In the genomic region with DNA sequence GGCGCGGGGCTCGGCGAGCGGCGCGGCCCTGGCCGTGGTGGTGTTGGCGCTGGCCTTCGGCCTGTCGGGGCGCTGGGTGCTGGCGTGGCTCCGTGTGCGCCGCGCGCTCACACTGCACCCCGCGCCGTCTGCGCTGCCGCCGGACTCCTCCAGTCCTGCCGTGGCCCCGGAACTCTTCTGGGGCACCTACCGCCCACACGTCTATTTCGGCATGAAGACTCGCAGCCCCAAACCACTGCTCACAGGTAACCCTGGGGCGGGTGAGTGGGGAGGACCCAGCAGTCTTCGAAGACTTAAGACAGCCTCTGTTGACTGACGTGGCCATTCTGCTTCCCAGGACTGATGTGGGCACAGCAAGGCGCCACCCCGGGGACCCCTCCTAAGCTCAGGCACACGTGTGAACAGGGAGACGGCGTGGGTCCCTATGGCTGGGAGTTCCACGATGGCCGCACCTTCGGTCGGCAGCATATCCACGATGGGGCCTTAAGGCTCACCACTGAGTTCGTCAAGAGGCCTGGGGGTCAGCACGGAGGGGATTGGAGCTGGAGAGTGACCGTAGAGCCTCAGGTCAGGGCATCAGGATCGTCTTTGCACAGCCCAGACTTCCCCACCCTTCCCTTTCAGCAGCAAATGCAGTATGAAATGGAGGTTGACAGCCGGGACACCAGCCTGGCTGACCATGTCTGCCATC, we compare ENCODE assay signal across 1 mouse cellular context.
TF ChIP-seq lines count a peak whose summit lies in the region.

No protein-coding gene starts in this region.

TF ChIP-seq in MEL, 35 proteins besides CTCF, POLR2A, EP300 and RAD21:
- TF ChIP-seq HCFC1 (IDR thresholded peaks at IDR 0.05; ENCODE audit: low read depth, low read length): no peak
- TF ChIP-seq POLR2AphosphoS2 (IDR thresholded peaks at IDR 0.05; ENCODE audit: low read length): no peak
- no peak for TF ChIP-seq CHD1 (IDR thresholded peaks at IDR 0.05; ENCODE audit: low read depth, low read length)
- no peak for TF ChIP-seq UBTF (IDR thresholded peaks at IDR 0.05; ENCODE audit: borderline replicate concordance, insufficient read depth, low read depth, low read length)
- peak; percentile 63; the same call in 1 of the 2 replicates for TF ChIP-seq MYC (IDR thresholded peaks at IDR 0.05; ENCODE audit: low read depth, low read length)
- no peak for TF ChIP-seq USF2 (IDR thresholded peaks at IDR 0.05; ENCODE audit: borderline replicate concordance in 1 of 2, insufficient read depth in 1 of 2, low read depth in 1 of 2, low read length in 2 of 2)
- TF ChIP-seq CHD2 (IDR thresholded peaks at IDR 0.05; ENCODE audit: low read length): no peak
- TF ChIP-seq GATA1 (IDR thresholded peaks at IDR 0.05; ENCODE audit: low read depth, low read length): no peak
- TF ChIP-seq NELFE (IDR thresholded peaks at IDR 0.05; ENCODE audit: low read depth, low read length): no peak
- TF ChIP-seq GABPA (IDR thresholded peaks at IDR 0.05; ENCODE audit: low read depth, low read length): no peak
- no peak for TF ChIP-seq POLR2AphosphoS5 (IDR thresholded peaks at IDR 0.05; ENCODE audit: borderline replicate concordance, low read depth, low read length)
- TF ChIP-seq RCOR1 (IDR thresholded peaks at IDR 0.05; ENCODE audit: low read depth, low read length): no peak
- no peak; the same call in 1 of the 2 replicates for TF ChIP-seq MAX (IDR thresholded peaks at IDR 0.05; ENCODE audit: low read length)
- TF ChIP-seq TBP (IDR thresholded peaks at IDR 0.05; ENCODE audit: low read depth, low read length): no peak
- peak; percentile 27 for TF ChIP-seq MXI1 (IDR thresholded peaks at IDR 0.05; ENCODE audit: low read depth, low read length)
- TF ChIP-seq JUND (IDR thresholded peaks at IDR 0.05; ENCODE audit: low read depth, low read length): no peak
- peak; percentile 2; the same call in 1 of the 2 replicates for TF ChIP-seq NRF1 (IDR thresholded peaks at IDR 0.05; ENCODE audit: insufficient read depth, low read depth, low read length, poor library complexity, severe bottlenecking)
- no peak for TF ChIP-seq ZKSCAN1 (IDR thresholded peaks at IDR 0.05; ENCODE audit: low read depth, low read length)
